ENCODE assay signal across 7 mouse cellular contexts in the genomic region with DNA sequence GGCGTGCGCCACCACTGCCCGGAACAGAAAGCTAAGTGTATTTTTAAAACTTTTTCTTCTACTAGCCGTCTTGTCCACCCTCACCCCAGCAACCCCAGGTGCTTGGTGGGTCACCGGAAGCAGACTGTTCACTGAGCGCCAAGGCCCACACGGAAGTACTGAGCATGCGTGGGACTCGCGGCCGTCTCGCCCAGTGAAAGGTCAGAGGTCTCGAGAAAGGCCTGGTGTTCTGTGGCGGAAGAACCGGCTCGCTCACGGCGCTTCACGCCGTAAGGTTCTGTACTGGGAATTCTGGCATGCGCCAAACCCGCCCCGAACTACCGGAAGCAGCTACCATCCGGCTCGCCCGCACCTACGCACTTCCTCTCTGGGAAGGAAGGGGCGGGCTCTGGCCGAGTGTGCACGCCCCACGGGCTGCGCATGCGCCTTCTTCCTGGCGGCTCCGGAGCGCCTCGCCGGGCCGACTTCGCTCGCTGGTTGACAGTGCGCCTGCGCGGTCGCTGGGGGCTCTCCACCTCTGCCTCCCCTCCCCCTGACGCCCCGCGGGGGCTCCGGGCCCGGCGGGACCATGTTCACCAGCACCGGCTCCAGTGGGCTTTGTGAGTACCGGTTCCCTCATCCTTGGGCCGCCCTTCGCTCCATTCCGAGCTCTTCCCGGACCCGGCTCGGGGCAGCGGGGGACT. TPM values are rescaled to one million over a fixed set of nuclear protein-coding genes. Genes with fewer than 3 reads are reported as not detected.
DNase-seq lines count a peak whose midpoint lies in the region; ATAC-seq and TF ChIP-seq lines count a peak whose summit lies in the region.

Gene Ubac2 (plus strand): TSS at position 445 of the 683 bp plus-strand sequence.

- intact Hi-C loops in left cerebral cortex, postnatal 4 days (cut with DNase I): no loop called here

- DNase-seq in adrenal gland, postnatal 10 days: peak; percentile 99
- peak; percentile 99 for DNase-seq in embryonic facial prominence, embryonic 10.5 days (ENCODE audit: low spot score)
- DNase-seq in gonadal fat pad, adult 2 months (ENCODE audit: low read depth): peak; percentile 57
- peak; percentile 99 for DNase-seq in left cerebral cortex, postnatal 4 days

- TF ChIP-seq POLR2A in small intestine, adult 2 months (IDR thresholded peaks at IDR 0.05; ENCODE audit: low read depth, low read length): peak; percentile 56

- 0 out of 2 replicates have a peak, but pooled peaks cover under 1% of the 10 kb centered on the region for H3K36me3 ChIP-seq in embryonic facial prominence, embryonic 10.5 days (replicated peaks)
- no peaks in the 10 kb centered on the region for H3K36me3 ChIP-seq in intestine, postnatal 0 days (ENCODE audit: control insufficient read depth, insufficient read depth)
- no peaks in the 10 kb centered on the region for H3K36me3 ChIP-seq in midbrain, embryonic 12.5 days
- H3K36me3 ChIP-seq in small intestine, adult 2 months (ENCODE audit: control insufficient read depth, insufficient read depth, low read length): no peaks in the 10 kb centered on the region

- ATAC-seq in intestine, postnatal 0 days: peak; percentile 99
- peak; percentile 99 for ATAC-seq in midbrain, embryonic 12.5 days (ENCODE audit: low FRiP score, low read depth)

- no peaks in the 10 kb centered on the region for H3K27me3 ChIP-seq in embryonic facial prominence, embryonic 10.5 days (replicated peaks; ENCODE audit: low read depth, poor library complexity, severe bottlenecking)
- no peaks in the 10 kb centered on the region for H3K27me3 ChIP-seq in intestine, postnatal 0 days (replicated peaks; ENCODE audit: control insufficient read depth, insufficient read depth, low read length)
- H3K27me3 ChIP-seq in midbrain, embryonic 12.5 days: peaks cover 6% of the 10 kb centered on the region
- no peaks in the 10 kb centered on the region for H3K27me3 ChIP-seq in small intestine, adult 2 months (ENCODE audit: control insufficient read depth, insufficient read depth, low read length)

- H3K9me3 ChIP-seq in embryonic facial prominence, embryonic 10.5 days: no peaks in the 10 kb centered on the region
- no peaks in the 10 kb centered on the region for H3K9me3 ChIP-seq in intestine, postnatal 0 days (ENCODE audit: control insufficient read depth)
- H3K9me3 ChIP-seq in midbrain, embryonic 12.5 days: no peaks in the 10 kb centered on the region

- H3K4me1 ChIP-seq in embryonic facial prominence, embryonic 10.5 days: peaks cover 19% of the 10 kb centered on the region
- 0 out of 2 replicates have a peak, but pooled peaks cover 4% of the 10 kb centered on the region for H3K4me1 ChIP-seq in intestine, postnatal 0 days (replicated peaks; ENCODE audit: control insufficient read depth, insufficient read depth, low read length)
- peaks cover 23% of the 10 kb centered on the region for H3K4me1 ChIP-seq in midbrain, embryonic 12.5 days
- peaks cover 9% of the 10 kb centered on the region for H3K4me1 ChIP-seq in small intestine, adult 2 months (ENCODE audit: control insufficient read depth, insufficient read depth, insufficient read length, low read length)

- WGBS in embryonic facial prominence, embryonic 10.5 days: under 1% methylated on average over 61 of the region's 61 CpGs
- 0% methylated on average over 59 of the region's 61 CpGs for WGBS in intestine, postnatal 0 days
- WGBS in midbrain, embryonic 12.5 days: under 1% methylated on average over 61 of the region's 61 CpGs
- under 1% methylated on average over 61 of the region's 61 CpGs for WGBS in small intestine, adult 2 months

- peak within 1 kb of the TSS; percentile 93 for H3K27ac ChIP-seq in embryonic facial prominence, embryonic 10.5 days (replicated peaks)
- H3K27ac ChIP-seq in intestine, postnatal 0 days (ENCODE audit: low read depth, low read length): peak within 1 kb of the TSS; percentile 92
- H3K27ac ChIP-seq in midbrain, embryonic 12.5 days (replicated peaks): peak within 1 kb of the TSS; percentile 93
- H3K27ac ChIP-seq in small intestine, adult 2 months (ENCODE audit: insufficient read depth, low read depth, low read length): peak within 1 kb of the TSS; percentile 91

- peak within 1 kb of the TSS; percentile 100 for H3K4me2 ChIP-seq in intestine, postnatal 0 days (replicated peaks; ENCODE audit: low read depth)
- H3K4me2 ChIP-seq in midbrain, embryonic 12.5 days (replicated peaks): peak within 1 kb of the TSS; percentile 90

- TF ChIP-seq CTCF in intestine, postnatal 0 days (IDR thresholded peaks at IDR 0.05; ENCODE audit: low read depth): peak; percentile 38; the same call in 1 of the 2 replicates
- no peak for TF ChIP-seq CTCF in small intestine, adult 2 months (IDR thresholded peaks at IDR 0.05; ENCODE audit: extremely low read depth, insufficient read length, insufficient replicate concordance, low read depth, low read length)

- peak within 1 kb of the TSS; percentile 89 for H3K4me3 ChIP-seq in embryonic facial prominence, embryonic 10.5 days
- H3K4me3 ChIP-seq in intestine, postnatal 0 days (ENCODE audit: low read depth, low read length): peak within 1 kb of the TSS; percentile 98
- H3K4me3 ChIP-seq in midbrain, embryonic 12.5 days: peak within 1 kb of the TSS; percentile 93
- peak within 1 kb of the TSS; percentile 82 for H3K4me3 ChIP-seq in small intestine, adult 2 months (ENCODE audit: low read depth, low read length)

- H3K9ac ChIP-seq in intestine, postnatal 0 days (ENCODE audit: low read depth, low read length): peak within 1 kb of the TSS; percentile 94
- H3K9ac ChIP-seq in midbrain, embryonic 12.5 days (replicated peaks): peak within 1 kb of the TSS; percentile 94

RNA-seq across cellular contexts. Expression of gene Ubac2, which starts in this region (rescaled TPM):
- total RNA-seq in adrenal gland, postnatal 10 days (2021): 10 to 100 TPM; 34.5 to 35.7 TPM
- polyA plus RNA-seq in embryonic facial prominence, embryonic 10.5 days (2016; fragmentation: Nextera tagmentation; extraction: Ambion mirVana): 70.5 and 73.4 TPM in 2 replicates
- 65.2 and 70.0 TPM in 2 replicates for polyA plus RNA-seq in gonadal fat pad, adult 2 months (2012; rRNA removed)
- 39.2 and 39.9 TPM in 2 replicates for polyA plus RNA-seq in intestine, postnatal 0 days (2015; fragmentation: Nextera tagmentation; extraction: Ambion mirVana)
- 10 to 100 TPM; 24.2 to 25.3 TPM for total RNA-seq in left cerebral cortex, postnatal 4 days (2021)
- polyA plus RNA-seq in midbrain, embryonic 12.5 days (2016; fragmentation: Nextera tagmentation; extraction: Ambion mirVana): 58.9 and 59.2 TPM in 2 replicates
- 23.5 and 48.4 TPM in 2 replicates for polyA plus RNA-seq in small intestine, adult 2 months (2012; rRNA removed)

Comparison
In these comparisons a context has a peak if more than half of its experiments do, and no peak if none do; other contexts are left out.
1. Peak in every context shown above with its lines: DNase-seq, ATAC-seq, H3K4me3 ChIP-seq and H3K27ac ChIP-seq.